Mouse (Mus musculus): ENCODE data around the gene Pmpca.

DNA sequence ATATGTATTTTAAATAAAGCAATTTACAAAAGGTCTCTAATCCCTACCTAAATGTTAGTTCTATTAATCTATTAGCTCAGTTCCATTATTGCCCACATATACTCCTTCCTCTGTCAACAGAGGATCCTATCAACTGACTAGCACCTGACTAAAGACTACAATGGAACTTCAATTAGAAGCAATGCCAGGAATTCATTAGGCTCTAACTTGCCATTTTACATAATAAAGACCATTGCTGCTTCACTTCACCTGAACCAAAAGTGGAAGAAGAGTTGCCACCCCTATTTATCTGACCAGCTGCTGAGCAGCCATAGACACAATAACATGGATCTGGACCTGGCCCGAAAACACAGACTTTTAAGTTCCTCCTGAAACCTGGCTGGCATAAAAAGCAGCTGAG, 53.7 kb downstream of the Pmpca start:
- TF ChIP-seq CTCF (IDR thresholded peaks at IDR 0.05; ENCODE audit: low read depth) (no peak), EP300 (IDR thresholded peaks at IDR 0.05; ENCODE audit: low read depth) (no peak)
